Mouse (Mus musculus) thymus, postnatal 0 days (tissue): ENCODE data around the gene Ubash3b. TPM values are rescaled to one million over a fixed set of nuclear protein-coding genes. Genes with fewer than 3 reads are reported as not detected.

ENCODE experiments used
- DNase-seq: peaks from one replicate; pipeline ENCODE4 v3.0.0-alpha.2; 2015; ENCODE audit warnings: low spot score
- polyA plus RNA-seq: library from polyadenylated mRNA; unstranded; fragments of >200 nt; fragmentation: Nextera tagmentation; extraction: Ambion mirVana; gene quantifications from 2 replicates; pipeline ENCODE4 v1.2.1, GENCODE M21; 2015

Ubash3b gene
- polyA plus RNA-seq, result 4.0 TPM in 2 replicates

DNA sequence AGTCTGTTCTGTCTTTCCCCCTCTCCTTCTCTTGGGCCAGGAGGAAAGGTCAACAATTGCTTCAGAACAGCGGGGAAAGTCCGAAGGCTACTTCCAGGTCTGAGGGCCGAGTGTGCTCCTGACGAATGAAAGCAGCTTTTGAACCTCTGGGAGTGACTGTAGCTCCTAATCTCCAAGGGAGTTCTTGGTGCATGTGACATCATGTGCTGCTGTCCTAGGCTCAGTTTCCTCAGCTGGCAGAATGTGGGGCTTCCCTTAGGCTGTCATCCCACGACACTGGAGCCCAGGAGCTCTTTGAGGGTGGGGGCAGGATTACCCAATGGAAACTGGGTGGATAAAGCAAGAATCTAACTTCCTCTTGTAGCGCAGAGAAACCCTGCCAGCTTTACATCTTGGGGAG is at the start of gene Ubash3b:
Gene Ubash3b, minus strand, starts transcription at position 285 of the 400 bp plus-strand sequence.
- DNase-seq, result no peak

DNA sequence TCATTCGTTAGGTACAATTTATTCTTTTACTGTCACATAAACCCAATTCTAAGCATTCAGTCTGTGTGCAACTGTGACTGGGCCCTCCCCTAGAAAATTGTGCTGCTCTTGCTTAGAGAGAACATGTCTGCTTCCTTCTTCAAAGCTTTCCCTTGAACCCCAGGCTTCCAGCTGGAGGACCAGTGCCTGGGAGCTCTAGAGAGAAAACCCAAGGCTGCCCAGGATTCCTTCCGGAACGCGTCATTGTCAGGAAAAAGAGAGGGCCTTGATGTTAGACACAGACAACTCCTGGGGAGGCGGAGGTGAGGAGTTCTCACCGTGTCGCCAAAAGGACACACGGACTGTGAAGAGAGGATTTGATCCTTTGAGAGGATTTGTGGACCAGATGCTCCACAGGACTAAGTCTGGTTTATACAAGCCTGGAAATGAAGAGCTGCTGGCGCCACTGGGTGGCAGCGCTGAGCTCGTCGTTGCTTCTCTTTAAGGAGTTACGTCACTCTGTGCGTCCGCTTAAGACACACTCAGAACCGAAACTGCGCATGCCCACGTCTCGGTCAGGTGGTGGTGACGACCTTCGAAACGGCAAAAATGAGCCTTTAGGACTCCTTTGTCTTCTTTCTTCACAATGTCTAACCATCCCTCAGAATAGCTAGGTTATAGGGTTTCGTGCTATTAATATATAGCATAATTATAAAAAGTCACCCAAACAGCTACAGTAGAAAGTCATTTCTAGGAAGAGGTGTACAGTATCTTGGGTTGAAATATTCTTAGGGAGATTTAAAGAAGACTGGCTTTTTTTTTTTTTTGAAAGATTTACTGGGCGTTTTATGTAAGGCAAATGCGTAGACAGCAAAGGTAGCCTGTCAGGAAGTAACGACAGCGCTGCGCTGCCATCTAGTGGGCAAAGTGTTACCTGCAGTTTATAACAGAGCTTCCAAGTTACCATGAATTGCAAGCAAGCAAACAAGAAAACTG is 45.9 kb upstream of the Ubash3b start:
- DNase-seq, result peak; percentile 98

GRCm38 (mm10) chr9:41206717-41207116 is 45.2 kb upstream of the Ubash3b start:
- DNase-seq, result no peak

DNA sequence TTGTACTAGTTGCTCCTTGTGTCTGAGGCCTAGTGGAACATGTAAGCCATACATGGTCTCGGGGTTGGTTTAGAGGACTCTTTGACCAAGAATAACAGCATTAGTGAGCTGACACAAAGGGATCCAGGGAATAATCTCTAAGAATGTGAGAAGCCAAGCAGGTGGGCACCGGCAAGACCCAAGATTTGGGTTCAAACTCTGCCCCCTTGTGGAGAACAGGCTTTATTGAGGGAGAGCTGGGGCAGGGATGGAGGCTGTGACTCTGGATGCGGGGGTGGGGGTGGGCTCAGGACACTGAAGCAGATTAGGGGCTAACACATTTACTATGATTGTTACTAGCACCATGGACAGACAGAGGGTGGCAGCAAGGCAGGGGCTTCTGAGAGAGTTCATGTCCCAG is 43.8 kb upstream of the Ubash3b start:
- DNase-seq, result peak; percentile 7

DNA sequence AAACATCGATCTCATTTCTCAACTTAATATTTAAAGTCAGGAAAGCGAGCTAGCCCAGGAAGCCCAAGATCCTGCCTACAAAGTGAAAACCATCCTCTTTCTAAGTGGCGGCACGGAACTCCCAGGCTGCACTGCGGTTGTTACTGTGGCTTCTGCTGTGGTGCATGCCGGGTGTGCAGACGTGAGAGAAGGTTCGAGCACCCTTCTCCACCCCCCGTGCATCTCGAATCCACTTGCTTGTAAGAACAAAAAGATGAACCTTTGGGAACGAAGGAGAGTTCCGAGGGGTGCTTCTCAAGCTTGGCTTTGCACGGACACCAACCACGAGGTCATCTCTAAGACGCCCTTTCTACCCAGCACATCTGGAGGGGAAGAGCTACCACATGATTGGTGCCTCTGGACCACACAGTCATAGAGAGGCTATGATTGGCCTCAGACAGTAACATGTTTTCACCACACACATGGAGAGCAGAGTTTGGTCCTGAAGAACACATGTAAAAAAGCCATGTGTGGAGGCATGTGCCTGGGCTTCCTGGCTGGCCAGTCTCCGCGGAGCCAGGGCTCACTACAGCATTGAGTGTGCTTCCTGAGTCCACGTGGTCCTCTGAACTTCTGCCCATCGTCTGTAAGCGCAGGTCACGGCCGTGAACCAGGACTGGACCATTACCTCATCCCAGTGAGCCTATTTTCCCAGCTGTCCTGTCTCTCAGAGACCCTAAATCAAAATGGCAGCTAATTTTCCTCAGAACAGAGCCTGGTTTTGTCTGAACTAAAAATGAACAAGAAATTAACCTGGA is 38.2 kb upstream of the Ubash3b start:
- no peak for DNase-seq

DNA sequence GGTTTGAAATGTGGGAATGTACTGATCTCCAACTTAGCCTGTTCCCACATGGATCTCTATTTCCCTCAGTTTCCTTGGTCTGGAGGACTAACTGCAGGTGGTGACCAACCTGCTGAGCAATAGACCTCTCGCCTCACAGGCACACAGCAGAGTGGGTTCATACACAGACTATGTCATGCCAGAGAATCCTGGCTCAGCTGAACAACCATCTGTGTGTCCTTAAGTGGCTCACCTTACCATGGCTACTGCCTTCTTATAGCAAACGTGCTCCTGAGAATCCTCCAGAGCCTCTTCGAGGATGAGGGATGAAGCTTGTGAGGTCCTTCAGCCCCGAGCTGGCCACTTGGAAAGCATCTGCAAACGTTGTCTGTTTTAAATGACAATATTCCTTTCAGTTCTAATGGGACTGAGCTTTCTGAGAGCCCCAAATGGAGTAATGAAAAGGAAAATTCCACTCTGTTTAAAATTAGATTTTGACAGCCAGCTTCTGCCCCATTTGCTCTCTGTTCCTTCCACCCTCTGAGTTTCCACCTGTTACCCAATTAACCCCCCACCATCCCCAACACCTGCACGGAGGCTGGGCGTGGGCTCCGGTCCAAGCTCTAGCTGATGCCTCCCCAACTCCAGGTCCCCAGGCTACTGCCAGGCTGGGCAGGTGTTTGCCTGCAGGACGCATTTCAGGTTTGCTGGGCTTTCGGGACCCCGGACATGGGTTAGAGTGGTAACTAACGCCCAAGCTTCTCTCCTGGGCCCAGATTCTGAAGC is 37.2 kb upstream of the Ubash3b start:
- no peak for DNase-seq

GRCm38 (mm10) chr9:41195742-41196311 is 34.3 kb upstream of the Ubash3b start:
- DNase-seq, result no peak

DNA sequence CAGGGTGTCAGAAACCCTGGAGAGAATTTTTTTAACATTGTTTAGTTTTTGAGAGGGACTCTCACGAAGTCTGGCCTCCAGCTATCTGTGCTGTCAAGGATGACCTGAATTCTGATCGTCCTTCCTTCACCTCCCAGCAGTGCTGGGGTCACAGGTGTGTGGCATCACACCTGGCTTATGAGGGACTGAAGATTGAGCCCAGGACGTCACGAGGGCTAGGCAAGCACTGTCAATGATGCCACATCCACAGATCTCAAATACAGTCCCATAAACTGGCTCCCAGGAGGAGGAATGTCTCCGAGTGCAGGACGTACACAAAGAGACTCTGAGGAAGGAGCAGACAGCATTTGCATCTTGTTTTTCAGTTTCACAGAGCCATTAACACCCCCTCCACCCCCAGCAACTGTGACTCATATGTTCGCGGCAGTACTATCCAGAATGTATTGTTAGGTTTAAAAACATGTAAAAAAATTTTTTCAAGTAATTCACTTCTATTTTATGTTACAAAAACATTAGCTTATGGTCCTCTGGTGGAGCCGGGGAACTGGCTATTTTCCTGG is 30.2 kb upstream of the Ubash3b start:
- no peak for DNase-seq

DNA sequence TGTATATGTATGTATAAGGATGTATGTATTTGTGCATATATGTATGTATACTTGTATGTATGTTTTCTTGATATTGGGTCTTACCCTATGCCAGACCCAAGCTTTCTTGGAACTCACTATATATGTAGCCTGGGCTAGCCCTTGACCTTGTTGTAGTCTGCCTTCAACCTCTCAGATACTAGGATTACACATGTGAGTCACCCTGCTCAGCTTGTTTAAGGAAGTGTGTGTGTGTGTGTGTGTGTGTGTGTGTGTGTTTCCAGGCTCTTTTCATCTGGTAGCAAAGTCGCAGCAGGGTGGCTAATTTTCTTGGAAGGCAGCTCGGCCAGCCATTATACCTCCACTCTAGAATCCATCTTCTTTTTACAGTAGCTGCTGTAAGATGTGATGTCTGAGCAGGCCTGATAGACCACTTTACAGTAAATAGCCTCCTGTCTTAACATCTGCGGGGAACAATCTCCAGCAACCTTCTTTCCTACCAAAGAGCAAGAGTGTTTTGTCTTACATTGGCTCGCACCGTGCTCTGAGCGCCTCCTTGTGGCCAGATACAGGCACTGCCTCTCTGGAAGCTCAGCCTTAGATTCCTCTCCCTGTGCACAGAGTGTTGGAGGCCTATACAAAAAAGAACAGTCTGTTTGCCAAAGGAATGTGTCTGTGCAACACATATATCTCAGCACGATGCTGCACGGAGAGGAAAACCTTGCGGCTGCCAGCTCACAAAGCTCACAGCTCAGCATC is 29.4 kb upstream of the Ubash3b start:
- peak; percentile 66 for DNase-seq

DNA sequence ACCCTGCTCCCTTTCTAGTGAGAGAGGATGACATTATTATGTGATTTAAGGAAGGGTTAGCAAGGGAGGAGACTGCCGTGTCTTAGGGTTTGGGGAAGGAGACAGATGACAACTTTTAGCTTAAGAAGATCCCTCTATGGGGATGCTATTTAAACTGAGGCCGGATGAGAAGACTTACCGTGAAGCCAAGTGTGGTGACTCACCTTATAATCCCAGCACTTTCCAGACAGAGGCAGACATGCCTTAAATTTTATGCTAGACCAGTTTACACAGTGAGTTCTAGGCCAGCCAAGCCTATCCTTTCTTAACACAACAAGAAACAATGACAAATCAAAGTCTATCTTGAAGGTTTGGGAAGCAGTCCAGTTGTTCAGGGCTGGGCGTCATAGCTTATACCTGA is 26.4 kb upstream of the Ubash3b start:
- DNase-seq, result no peak

DNA sequence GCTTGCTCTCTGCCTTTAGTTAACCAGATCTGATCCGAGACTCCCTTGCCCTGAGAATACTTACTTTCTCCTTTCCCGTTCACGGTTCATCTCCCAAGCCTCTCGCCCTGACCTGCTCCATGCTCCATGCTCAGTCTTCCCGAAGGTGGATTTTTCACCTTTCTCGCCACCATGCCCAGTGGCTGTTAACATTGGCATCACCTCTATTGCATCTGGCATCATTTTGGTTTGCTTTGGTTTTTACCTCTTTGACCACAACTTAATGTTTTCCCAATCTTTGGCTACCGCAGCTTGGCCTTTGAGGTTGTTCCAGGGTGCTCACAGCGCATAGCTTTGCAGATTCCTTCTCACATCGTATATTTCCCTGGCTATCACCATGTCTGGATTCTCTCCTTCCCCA is 26.0 kb upstream of the Ubash3b start:
- no peak for DNase-seq

DNA sequence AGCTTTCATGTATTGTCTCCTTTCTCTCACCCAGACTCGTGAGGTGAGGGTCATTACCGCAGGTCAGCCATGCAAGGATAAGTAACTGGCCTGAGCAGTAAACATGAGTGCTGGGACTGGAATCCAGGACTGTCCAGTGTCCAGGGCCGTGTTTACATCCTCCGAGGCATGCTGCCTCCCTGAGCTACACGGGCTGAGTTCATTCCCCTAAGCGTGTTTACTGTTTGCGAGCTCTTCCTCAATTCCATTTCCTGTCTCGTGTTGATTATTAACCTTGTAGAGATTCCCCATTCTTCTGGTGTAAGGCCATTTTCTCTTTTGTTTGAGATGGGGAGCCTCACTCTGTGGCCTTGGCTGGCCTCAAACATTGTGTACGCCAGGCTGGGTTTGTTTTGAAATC is 23.8 kb upstream of the Ubash3b start:
- DNase-seq, result no peak

- peak; percentile 49 for DNase-seq
These were observed 21.1 kb upstream of the Ubash3b start for GRCm38 (mm10) chr9:41182550-41182949.

- DNase-seq, result no peak
These were observed 20.3 kb upstream of the Ubash3b start for GRCm38 (mm10) chr9:41181803-41182202.

DNA sequence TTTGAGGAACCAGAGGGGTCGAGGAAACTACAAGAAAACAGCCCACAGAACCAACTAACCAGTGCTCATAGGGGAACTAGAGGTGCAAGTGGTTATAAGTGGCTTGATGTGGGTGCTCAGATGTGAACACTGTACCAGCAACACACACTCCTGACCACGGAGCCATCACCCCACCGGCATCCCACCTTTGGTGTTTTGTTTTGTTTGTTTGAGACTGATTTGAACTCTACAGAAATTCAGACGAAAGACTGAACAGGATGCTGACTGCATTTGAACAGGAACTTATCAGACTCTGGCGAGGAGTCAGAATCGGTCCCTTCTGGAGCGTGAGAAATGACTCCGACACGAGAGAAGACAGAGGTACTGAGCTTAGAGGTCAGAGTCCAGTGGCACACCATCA is 19.9 kb upstream of the Ubash3b start:
- no peak for DNase-seq

DNA sequence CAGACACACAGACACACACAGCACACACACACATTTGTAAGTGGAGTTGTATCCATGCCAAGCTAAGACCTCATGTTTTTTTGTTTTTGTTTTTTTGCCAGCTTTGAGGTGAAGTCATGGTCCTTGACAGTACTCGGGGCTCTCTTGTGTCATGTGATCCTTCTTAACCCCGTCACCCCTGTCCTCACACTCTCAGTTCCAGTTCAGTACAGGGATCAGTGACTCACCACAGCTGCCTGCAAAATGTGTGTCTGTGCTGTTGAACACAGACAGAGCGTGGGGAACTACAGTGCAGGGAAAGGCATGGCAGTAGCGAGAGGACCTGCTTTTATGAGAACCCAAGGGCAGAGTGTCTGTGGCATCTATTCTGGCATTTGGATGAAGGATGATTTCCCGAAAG is 17.6 kb upstream of the Ubash3b start:
- no peak for DNase-seq

DNA sequence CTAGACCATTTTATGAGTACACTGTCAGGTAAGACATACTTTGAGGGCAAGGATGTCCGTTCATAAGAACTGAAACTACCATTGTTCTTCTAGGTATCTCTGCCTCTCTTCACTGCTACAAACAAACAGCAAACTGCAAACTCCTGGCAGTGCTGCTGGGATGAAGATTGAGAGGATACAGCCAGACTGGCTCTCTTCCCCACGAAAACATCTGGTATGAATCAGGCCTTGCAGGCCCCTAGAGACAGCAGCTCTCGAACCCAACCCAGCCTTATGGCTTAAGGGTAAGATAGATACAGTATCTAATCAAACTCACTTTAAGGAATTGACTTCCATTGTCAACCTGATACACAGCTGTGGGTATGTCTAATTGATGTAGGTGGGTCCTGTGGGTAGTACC is 11.7 kb upstream of the Ubash3b start:
- DNase-seq, result no peak

- DNase-seq, result no peak
These were observed 10.9 kb upstream of the Ubash3b start for GRCm38 (mm10) chr9:41172426-41172825.

DNA sequence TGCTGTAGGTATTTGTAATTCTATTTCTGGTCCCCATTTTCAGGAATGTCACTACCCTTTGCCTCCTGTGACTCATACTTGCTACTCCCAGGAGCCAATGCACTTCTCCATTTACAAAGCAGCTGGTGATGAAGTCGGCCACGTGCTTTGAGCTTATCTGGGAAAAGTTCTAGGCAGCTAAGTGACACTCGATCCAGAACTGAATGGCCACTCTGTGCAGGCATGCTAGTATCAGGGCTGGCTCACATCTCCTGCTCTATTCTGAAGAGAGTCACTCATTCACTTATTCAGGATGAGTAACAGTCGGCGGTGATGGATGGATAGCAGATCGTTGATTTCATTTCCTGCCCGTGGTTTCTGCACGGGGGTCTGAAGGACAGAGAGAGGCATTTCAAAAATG is 8.5 kb upstream of the Ubash3b start:
- no peak for DNase-seq

GRCm38 (mm10) chr9:41168656-41169055 is 7.2 kb upstream of the Ubash3b start:
- DNase-seq, result no peak
